Mouse (Mus musculus): ENCODE measurements at regions not wholly inside any gene's neighbourhood (a gene's known extent, or its start where the extent isn't known, plus 50 kb on each side); places are given as distances from the start of the nearest gene placed in this dataset.
A peak's percentile ranks its signal among the peaks of the same experiment; 100 is the strongest.

DNA sequence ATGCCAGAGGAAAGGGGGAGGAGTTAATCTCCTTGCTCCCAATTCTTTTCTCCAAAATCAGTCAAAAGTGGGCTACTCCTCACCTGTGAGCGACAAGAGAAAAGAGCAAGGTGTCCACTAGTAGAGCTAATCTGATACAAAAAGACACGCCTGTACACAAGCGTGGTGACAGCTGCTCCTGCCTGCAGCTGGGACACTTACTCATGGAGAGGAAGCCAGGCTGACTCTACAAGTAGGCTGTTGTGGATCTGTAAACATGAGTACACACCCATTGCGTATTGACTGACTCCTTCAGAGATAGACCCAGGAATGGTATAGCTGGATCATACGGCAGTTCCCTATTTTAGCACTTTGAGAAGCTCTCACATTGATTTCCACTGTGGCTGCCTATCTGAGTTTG, 129.7 kb downstream of the Nuak1 start:
- no peak for TF ChIP-seq POLR2AphosphoS2 (IDR thresholded peaks at IDR 0.05; ENCODE audit: insufficient read length, low read depth)
- TF ChIP-seq POLR2A (IDR thresholded peaks at IDR 0.05; ENCODE audit: insufficient read length, low read depth): no peak
- no peak for TF ChIP-seq USF1 (IDR thresholded peaks at IDR 0.05; ENCODE audit: low read depth)
- TF ChIP-seq E2F4 (IDR thresholded peaks at IDR 0.05; ENCODE audit: insufficient read depth): no peak
- no peak for TF ChIP-seq MAX (IDR thresholded peaks at IDR 0.05; ENCODE audit: low read depth)
- TF ChIP-seq REST (IDR thresholded peaks at IDR 0.05; ENCODE audit: insufficient read depth, insufficient read length): no peak
- no peak for TF ChIP-seq CEBPB (IDR thresholded peaks at IDR 0.05; ENCODE audit: insufficient read depth, poor library complexity, severe bottlenecking)
- TF ChIP-seq TCF12 (IDR thresholded peaks at IDR 0.05; ENCODE audit: insufficient read depth, poor library complexity, severe bottlenecking): no peak
- peak in 2 of 3 experiments; percentile 13 to 82 for TF ChIP-seq MYOD1 (IDR thresholded peaks at IDR 0.05; ENCODE audit: control insufficient read depth in 1 of 3, insufficient read length in 2 of 3, low read depth in 2 of 3)
- peak; percentile 8 to 84 (median 45) for TF ChIP-seq MYOG (IDR thresholded peaks at IDR 0.05; ENCODE audit: control insufficient read depth in 1 of 3, insufficient read depth in 1 of 3, insufficient read length in 2 of 3, low read depth in 2 of 3)
- TF ChIP-seq TCF3 (IDR thresholded peaks at IDR 0.05; ENCODE audit: insufficient read length, low read depth): peak; percentile 39
- no peak for TF ChIP-seq SRF (IDR thresholded peaks at IDR 0.05; ENCODE audit: control insufficient read depth, insufficient read length, low read depth)
